Mouse (Mus musculus) embryonic fibroblast, embryonic 13.5 days (primary cell): ENCODE measurements around the gene Slain1.

Experiments
- CTCF ChIP-seq: IDR thresholded peaks from 2 replicates; pipeline ENCODE4 v1.5.1; 2011; ENCODE audit warnings: mild to moderate bottlenecking, control low read depth, low read length, moderate library complexity, borderline replicate concordance; ENCODE audit not compliant: insufficient read depth
- POLR2A ChIP-seq: IDR thresholded peaks from 2 replicates; pipeline ENCODE4 v1.6.1; 2011; ENCODE audit warnings: low read depth, mild to moderate bottlenecking, control low read depth, low read length, moderate library complexity

- no peak for TF ChIP-seq CTCF
- TF ChIP-seq POLR2A, result no peak
These were observed 13.0 kb downstream of the Slain1 start for GRCm38 (mm10) chr14:103663026-103663425.
